Mouse (Mus musculus): ENCODE results near the gene Kpna6. TPM values are rescaled to one million over a fixed set of nuclear protein-coding genes. Genes with fewer than 3 reads are reported as not detected.
"Not testable (repeated sequence)": the region's sequence is repeated elsewhere in the genome, so short reads cannot be mapped to it uniquely, and the experiment has no call there.

Kpna6 gene
- total RNA-seq (2015) = 17.4 and 25.4 TPM in 2 replicates
- 20.7 and 21.6 TPM in 2 replicates for total RNA-seq (2017)

GRCm38 (mm10) chr4:129672083-129672877, at the start of gene Kpna6:
TSS of gene Kpna6 (minus strand) at chr4:129672767.
- ATAC-seq (ENCODE audit: poor library complexity, severe bottlenecking) = peak; percentile 96

- ATAC-seq (ENCODE audit: poor library complexity, severe bottlenecking) = no peak
Observed at GRCm38 (mm10) chr4:129716310-129716709, 43.7 kb upstream of the Kpna6 start.

DNA sequence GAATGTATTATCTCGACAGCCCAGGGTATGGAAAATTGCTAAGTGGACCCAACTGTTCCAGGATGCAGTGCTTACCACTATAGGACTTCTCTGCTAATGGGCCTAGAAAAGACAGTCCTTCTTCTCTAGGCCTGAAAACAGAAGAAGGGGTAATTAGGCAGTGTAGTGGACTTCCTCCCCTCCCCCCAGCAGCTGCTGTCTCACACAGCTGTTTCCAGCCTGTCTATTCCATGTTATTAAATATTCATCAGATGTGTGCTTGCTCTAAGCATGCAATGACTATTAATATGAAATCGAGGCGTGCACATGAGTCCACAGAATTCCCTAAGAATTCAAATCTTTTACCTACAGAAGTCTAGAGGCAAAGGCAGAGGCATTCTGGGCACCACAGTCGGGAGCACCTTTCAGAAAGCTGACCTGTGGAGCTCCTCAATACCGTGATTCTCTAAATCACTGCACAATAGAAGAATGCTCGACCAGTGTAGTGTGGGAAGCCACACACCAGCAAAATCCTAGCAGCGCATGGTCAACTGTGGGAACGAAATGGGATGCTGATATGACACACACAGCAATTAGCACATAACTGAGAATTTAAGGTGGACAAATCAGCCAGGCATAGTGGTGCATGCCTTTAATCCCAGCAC, 37.0 kb upstream of the Kpna6 start:
- ATAC-seq (ENCODE audit: poor library complexity, severe bottlenecking) = no peak

- no peak for ATAC-seq (ENCODE audit: poor library complexity, severe bottlenecking)
Observed at GRCm38 (mm10) chr4:129706750-129707149, 34.2 kb upstream of the Kpna6 start.

GRCm38 (mm10) chr4:129702454-129702853, 29.9 kb upstream of the Kpna6 start:
- ATAC-seq (ENCODE audit: poor library complexity, severe bottlenecking) = no peak

- peak; percentile 85 for ATAC-seq (ENCODE audit: poor library complexity, severe bottlenecking)
Observed at GRCm38 (mm10) chr4:129701503-129702377, 29.2 kb upstream of the Kpna6 start.

DNA sequence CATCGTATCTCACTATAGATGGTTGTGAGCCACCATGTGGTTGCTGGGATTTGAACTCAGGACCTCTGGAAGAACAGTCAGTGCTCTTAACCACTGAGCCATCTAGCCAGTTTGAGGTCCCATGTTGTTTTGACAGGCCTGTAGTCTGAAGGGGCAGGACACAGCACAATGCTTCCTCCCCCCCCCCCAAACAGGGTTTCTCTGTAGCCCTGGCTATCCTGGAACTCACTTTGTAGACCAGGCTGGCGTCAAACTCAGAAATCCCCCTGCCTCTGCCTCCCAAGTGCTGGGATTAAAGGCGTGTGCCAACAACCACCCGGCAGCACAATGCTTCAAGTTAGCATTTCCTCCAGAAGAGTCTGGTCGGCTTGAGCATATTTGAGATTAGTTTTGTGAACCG, 28.1 kb upstream of the Kpna6 start:
- not testable (repeated sequence) for ATAC-seq (ENCODE audit: poor library complexity, severe bottlenecking)

GRCm38 (mm10) chr4:129700216-129700615, 27.6 kb upstream of the Kpna6 start:
- ATAC-seq (ENCODE audit: poor library complexity, severe bottlenecking) = no peak

DNA sequence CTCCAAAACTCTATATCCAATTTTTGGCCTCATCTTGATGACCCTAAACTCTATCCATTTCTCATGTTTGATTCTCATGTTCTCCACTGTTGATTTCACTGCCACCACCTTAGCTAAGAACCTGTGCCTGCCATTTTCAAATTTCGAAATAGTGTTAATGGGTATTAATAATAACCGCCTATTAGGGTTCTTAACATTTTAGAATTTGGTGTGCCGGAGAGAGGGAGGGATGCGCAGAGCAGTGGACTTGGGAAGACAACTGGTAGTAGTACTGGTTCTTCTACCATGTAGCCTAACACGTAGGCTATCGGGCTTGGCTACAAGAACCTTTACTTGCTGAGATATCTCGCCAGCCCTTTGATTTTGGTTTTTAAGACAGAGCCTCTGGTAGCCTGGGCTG, 24.6 kb upstream of the Kpna6 start:
- no peak for ATAC-seq (ENCODE audit: poor library complexity, severe bottlenecking)

DNA sequence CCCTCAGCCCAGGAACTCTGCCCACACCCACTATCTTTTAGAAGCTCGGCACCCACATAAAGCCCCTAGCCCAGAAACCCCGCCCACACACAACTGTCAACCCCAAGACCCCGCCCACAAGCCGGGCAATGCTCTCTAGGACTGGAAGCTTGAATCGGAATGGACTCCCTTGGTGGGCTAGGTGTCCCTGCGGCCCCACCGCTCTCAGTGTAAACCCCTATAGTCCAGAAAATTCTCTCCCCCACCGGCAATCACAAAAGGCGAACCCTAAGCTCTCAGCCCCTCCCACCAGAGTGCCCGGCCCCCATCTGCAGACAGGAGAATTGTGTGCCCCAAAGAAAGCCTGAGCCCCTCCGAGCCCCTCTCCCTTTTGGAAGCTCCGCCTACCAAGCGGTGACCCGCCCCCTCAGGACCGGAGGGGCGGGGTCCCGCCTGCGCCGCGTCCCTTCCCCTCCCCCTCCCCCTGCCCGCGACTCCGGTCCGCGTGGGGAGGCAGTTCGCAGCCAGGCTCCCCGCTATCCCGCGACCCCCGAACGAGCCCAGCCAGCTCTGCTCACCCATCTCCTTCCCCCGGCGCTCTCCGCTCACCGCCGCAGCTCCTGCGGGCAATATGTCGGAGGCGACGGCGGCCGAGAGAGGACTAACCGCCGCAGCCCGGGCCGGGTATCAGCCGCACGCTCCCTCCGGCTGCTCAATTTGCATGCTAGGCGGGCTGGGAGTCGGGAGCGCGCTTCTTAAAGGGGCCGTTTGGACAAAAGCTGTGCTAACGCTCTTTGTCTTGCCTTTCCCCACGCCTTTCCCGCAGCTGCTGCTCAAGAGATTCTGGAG, 23.8 kb upstream of the Kpna6 start, which contains the start of gene Tmem39b:
Tmem39b (minus strand) TSS at position 681 of the 828 bp plus-strand sequence.
- peak; percentile 85 for ATAC-seq (ENCODE audit: poor library complexity, severe bottlenecking)

DNA sequence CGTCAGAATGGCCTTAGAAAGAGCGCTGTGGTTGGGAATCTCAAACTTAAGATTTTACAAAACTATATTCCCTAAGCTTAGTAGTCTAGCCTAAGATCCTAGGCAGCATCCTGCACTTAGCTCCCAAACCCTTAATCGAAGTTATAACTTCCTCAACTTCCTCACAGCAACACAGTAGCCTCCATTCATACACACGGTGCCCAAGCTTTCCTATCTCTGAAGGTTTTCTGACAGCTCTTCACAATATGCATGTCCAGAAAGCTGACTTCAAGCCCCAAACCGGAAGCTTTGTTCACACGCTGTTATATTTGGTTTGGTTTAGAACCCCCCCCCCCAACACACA, 23.2 kb upstream of the Kpna6 start:
- ATAC-seq (ENCODE audit: poor library complexity, severe bottlenecking) = 0 out of 2 replicates have a peak, but pooled peaks have one; percentile 1

DNA sequence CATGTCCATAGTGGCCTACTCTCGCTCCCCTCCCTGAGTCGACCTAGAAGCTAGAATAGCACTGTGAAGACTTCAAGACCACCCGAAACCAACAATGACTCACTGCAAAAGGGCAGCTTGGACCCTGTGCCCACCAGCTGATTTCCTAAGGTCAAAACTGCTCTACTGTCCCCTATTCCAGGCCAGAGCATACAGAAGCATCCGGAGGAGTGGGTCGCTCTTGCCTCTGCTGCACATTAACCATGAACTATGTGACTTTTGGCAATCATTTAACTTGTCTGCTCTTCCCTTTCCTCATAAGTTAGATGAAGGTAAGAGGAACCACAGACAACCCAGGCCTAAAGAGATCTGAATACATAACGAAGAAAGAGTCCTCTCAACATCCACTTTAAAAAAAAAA, 12.0 kb upstream of the Kpna6 start:
- ATAC-seq (ENCODE audit: poor library complexity, severe bottlenecking) = no peak

- ATAC-seq (ENCODE audit: poor library complexity, severe bottlenecking) = no peak
Observed at GRCm38 (mm10) chr4:129683901-129684493, 11.4 kb upstream of the Kpna6 start.

DNA sequence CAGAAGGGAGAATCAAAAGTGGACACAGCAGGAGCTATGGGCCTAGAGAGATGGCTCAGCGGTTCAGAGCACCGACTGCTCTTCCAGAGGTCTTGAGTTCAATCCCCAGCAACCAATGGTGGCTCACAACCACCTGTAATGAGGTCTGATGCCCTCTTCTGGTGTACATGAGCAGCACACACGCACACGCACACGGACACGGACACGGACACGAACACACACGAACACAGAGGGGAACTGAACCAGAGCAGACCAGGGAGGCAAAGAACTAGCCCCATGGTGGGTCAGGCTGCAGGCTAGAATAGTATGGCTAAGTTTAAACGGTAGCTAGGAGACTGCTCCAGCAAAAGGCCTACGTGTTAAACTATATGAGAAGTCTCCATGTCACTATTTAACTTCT, 9.3 kb upstream of the Kpna6 start:
- no peak for ATAC-seq (ENCODE audit: poor library complexity, severe bottlenecking)

DNA sequence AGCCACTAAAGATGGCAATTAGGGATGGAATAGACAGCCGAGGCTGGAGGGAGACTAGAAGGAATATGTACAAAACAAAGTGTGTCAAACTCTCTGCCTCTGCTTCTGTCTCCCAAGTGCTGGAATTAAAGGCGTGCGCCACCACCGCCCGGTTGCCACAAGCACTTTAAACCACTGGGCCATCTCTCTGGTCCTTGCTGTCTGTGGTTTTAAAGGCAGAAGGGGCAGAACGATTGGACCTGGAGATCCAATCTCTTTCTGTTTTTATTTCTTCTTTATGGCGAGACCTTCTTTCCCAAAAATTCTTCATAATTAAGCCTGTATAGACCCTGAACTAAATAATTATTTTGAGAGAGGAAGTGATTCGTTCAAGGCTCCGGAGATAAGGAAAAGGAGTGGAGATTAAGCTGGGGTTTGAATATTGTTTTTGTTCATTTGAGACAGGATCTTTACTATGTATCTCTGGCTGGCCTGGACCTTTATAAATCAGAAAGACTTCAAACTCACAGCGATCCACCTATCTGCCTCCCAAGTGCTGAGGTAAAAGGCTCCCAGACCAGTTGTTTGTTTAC, 397 bp upstream of the Kpna6 start:
- ATAC-seq (ENCODE audit: poor library complexity, severe bottlenecking) = peak; percentile 33; the same call in 1 of the 2 replicates

- ATAC-seq (ENCODE audit: poor library complexity, severe bottlenecking) = peak; percentile 58
Observed at GRCm38 (mm10) chr4:129671491-129672082, 980 bp downstream of the Kpna6 start.

DNA sequence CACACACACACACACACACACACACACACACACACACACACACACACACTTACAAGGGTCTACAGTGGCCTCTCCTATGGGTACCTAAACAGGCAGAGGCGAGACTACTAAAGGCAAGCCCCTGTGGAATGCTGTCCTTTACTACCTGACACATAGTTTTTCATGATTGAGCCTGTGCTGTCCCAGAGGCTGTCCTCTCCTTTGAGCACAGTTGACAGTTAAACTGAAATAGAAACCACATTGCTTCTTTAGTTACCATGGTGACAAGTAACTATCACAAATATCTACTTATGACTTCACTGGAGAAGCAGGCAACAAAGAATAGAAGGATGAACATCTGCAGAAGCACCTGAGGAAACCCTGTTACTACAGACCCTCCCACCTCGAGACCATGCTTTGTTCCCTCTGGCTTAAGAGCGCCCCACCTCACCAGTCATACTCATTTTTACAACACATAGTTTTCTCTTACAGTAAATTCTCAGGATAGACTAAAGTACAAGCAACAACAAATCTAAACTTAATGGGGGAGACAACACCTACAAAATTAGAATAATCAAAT, 10.2 kb downstream of the Kpna6 start:
- ATAC-seq (ENCODE audit: poor library complexity, severe bottlenecking) = no peak

- no peak for ATAC-seq (ENCODE audit: poor library complexity, severe bottlenecking)
Observed at GRCm38 (mm10) chr4:129661584-129661983, 11.0 kb downstream of the Kpna6 start.

GRCm38 (mm10) chr4:129654770-129655169, 17.8 kb downstream of the Kpna6 start:
- ATAC-seq (ENCODE audit: poor library complexity, severe bottlenecking) = no peak
